Comparison of ENCODE assay signal across 16 mouse cellular contexts in genomic region chr1:88309905-88310304, GRCm38 (mm10). TPM values are rescaled to one million over a fixed set of nuclear protein-coding genes. Genes with fewer than 3 reads are reported as not detected.
DNase-seq lines count a peak whose midpoint lies in the region; ATAC-seq and TF ChIP-seq lines count a peak whose summit lies in the region.
"Had no signal": no experiment of that assay in that cellular context is flagged by ENCODE, and none has a peak within 500 bp of the region (broad histone marks: within the 10 kb centered on the region; RNA-seq: fewer than 3 reads in every experiment).

No protein-coding gene starts in this region.

- no peak overlapping the region for H3K4me3 ChIP-seq in intestine, embryonic 15.5 days (replicated peaks)
- H3K4me3 ChIP-seq in intestine, postnatal 0 days (ENCODE audit: low read depth, low read length), result no peak overlapping the region
- no peak overlapping the region for H3K4me3 ChIP-seq in midbrain, postnatal 0 days (ENCODE audit: low read depth, low read length)
- no peak overlapping the region for H3K4me3 ChIP-seq in midbrain, embryonic 10.5 days
- H3K4me3 ChIP-seq: heart, embryonic 15.5 days; limb, embryonic 12.5 days had no signal

- intact Hi-C loops in left cerebral cortex, postnatal 25 days (cut with DNase I), result loop anchor here (10.0 kb wide), 1 partner anchor 305 kb away; the partner anchor contains the start of gene Usp40

- H3K27ac ChIP-seq in intestine, embryonic 15.5 days, result no peak overlapping the region
- H3K27ac ChIP-seq in intestine, postnatal 0 days (ENCODE audit: low read depth, low read length), result no peak overlapping the region
- no peak overlapping the region for H3K27ac ChIP-seq in midbrain, postnatal 0 days (ENCODE audit: low read depth, low read length)
- H3K27ac ChIP-seq in midbrain, embryonic 10.5 days (replicated peaks), result no peak overlapping the region
- H3K27ac ChIP-seq: heart, embryonic 15.5 days; limb, embryonic 12.5 days; stomach, postnatal 0 days had no signal

- peak; percentile 42 for DNase-seq in heart, adult 11 months
- no peak for DNase-seq in heart, adult 9 months (ENCODE audit: low spot score in 2 of 2)
- DNase-seq in midbrain, postnatal 0 days (ENCODE audit: low spot score), result no peak
- no peak for DNase-seq in midbrain, embryonic 10.5 days (ENCODE audit: low spot score)
- DNase-seq in skeletal muscle tissue, adult 2 months (ENCODE audit: low read depth, low spot score), result peak; percentile 0
- no peak for DNase-seq in left cerebral cortex, postnatal 25 days (ENCODE audit: low spot score in 2 of 2)
- DNase-seq: kidney, postnatal 10 days; lung, postnatal 14 days had no signal

- H3K36me3 ChIP-seq in intestine, embryonic 15.5 days, result no peaks in the 10 kb centered on the region
- H3K36me3 ChIP-seq in intestine, postnatal 0 days (ENCODE audit: control insufficient read depth, insufficient read depth), result no peaks in the 10 kb centered on the region
- no peaks in the 10 kb centered on the region for H3K36me3 ChIP-seq in midbrain, postnatal 0 days (ENCODE audit: insufficient read depth, low read length)
- no peaks in the 10 kb centered on the region for H3K36me3 ChIP-seq in midbrain, embryonic 10.5 days
- H3K36me3 ChIP-seq: heart, embryonic 15.5 days; limb, embryonic 12.5 days had no signal

- TF ChIP-seq CTCF in intestine, postnatal 0 days (IDR thresholded peaks at IDR 0.05; ENCODE audit: low read depth), result no peak
- no peak for TF ChIP-seq CTCF in midbrain, postnatal 0 days (IDR thresholded peaks at IDR 0.05)

- 0 out of 2 replicates have a peak, but pooled peaks cover 3% of the 10 kb centered on the region for H3K9me3 ChIP-seq in intestine, embryonic 15.5 days
- peaks cover 25% of the 10 kb centered on the region; the same call in 1 of the 2 replicates for H3K9me3 ChIP-seq in intestine, postnatal 0 days (ENCODE audit: control insufficient read depth)
- H3K9me3 ChIP-seq in midbrain, postnatal 0 days (ENCODE audit: low read length), result peaks cover 57% of the 10 kb centered on the region
- peaks cover 58% of the 10 kb centered on the region for H3K9me3 ChIP-seq in midbrain, embryonic 10.5 days (replicated peaks)

- H3K4me2 ChIP-seq in intestine, embryonic 15.5 days (replicated peaks), result no peak overlapping the region
- no peak overlapping the region for H3K4me2 ChIP-seq in intestine, postnatal 0 days (replicated peaks; ENCODE audit: low read depth)
- H3K4me2 ChIP-seq in midbrain, postnatal 0 days (ENCODE audit: low read depth, low read length, poor library complexity, severe bottlenecking), result no peak overlapping the region
- H3K4me2 ChIP-seq: heart, embryonic 15.5 days; limb, embryonic 12.5 days had no signal

- H3K4me1 ChIP-seq in intestine, embryonic 15.5 days (replicated peaks), result no peaks in the 10 kb centered on the region
- H3K4me1 ChIP-seq in intestine, postnatal 0 days (replicated peaks; ENCODE audit: control insufficient read depth, insufficient read depth, low read length), result no peaks in the 10 kb centered on the region
- H3K4me1 ChIP-seq in midbrain, postnatal 0 days (ENCODE audit: insufficient read depth, low read length), result no peaks in the 10 kb centered on the region
- H3K4me1 ChIP-seq in midbrain, embryonic 10.5 days, result 0 out of 2 replicates have a peak, but pooled peaks cover 2% of the 10 kb centered on the region
- H3K4me1 ChIP-seq: heart, embryonic 15.5 days; limb, embryonic 12.5 days had no signal

- no peaks in the 10 kb centered on the region for H3K27me3 ChIP-seq in intestine, embryonic 15.5 days (replicated peaks)
- no peaks in the 10 kb centered on the region for H3K27me3 ChIP-seq in intestine, postnatal 0 days (replicated peaks; ENCODE audit: control insufficient read depth, insufficient read depth, low read length)
- H3K27me3 ChIP-seq in midbrain, postnatal 0 days (ENCODE audit: insufficient read depth, low read length), result no peaks in the 10 kb centered on the region
- H3K27me3 ChIP-seq in midbrain, embryonic 10.5 days (ENCODE audit: low read depth, poor library complexity, severe bottlenecking), result no peaks in the 10 kb centered on the region
- H3K27me3 ChIP-seq: heart, embryonic 15.5 days; limb, embryonic 12.5 days had no signal

- no peak overlapping the region for H3K9ac ChIP-seq in intestine, embryonic 15.5 days
- no peak overlapping the region for H3K9ac ChIP-seq in intestine, postnatal 0 days (ENCODE audit: low read depth, low read length)
- no peak overlapping the region for H3K9ac ChIP-seq in midbrain, postnatal 0 days (replicated peaks; ENCODE audit: low read length, poor library complexity, severe bottlenecking)
- H3K9ac ChIP-seq: heart, embryonic 15.5 days; limb, embryonic 12.5 days had no signal

- 52% methylated on average over 3 of the region's 3 CpGs for WGBS in intestine, embryonic 15.5 days
- WGBS in intestine, postnatal 0 days, result 54% methylated on average over 3 of the region's 3 CpGs
- WGBS in midbrain, postnatal 0 days, result 50% methylated on average over 3 of the region's 3 CpGs
- 54% methylated on average over 3 of the region's 3 CpGs for WGBS in midbrain, embryonic 10.5 days

- ATAC-seq in intestine, embryonic 15.5 days, result 0 out of 2 replicates have a peak, but pooled peaks have one; percentile 3
- no peak for ATAC-seq in intestine, postnatal 0 days
- ATAC-seq in midbrain, postnatal 0 days (ENCODE audit: low FRiP score), result peak; percentile 8; the same call in 1 of the 2 replicates
- ATAC-seq: activated CD4-positive, CD25-positive, alpha-beta regulatory T cell, adult 4 months had no signal

RNA-seq across cellular contexts. Expression of gene Trpm8, which starts 32.4 kb away (rescaled TPM):
- not detected in 2 replicates for polyA plus RNA-seq in intestine, embryonic 15.5 days (2015; fragmentation: Nextera tagmentation; extraction: Ambion mirVana)
- not detected in 2 replicates for polyA plus RNA-seq in intestine, postnatal 0 days (2015; fragmentation: Nextera tagmentation; extraction: Ambion mirVana)
- total RNA-seq in midbrain, postnatal 0 days (2014; rRNA removed), result 1.2 TPM in 2 replicates
- 0.21 and 0.29 TPM in 2 replicates for polyA plus RNA-seq in midbrain, postnatal 0 days (2015; fragmentation: Nextera tagmentation; extraction: Ambion mirVana)
- polyA plus RNA-seq in midbrain, embryonic 10.5 days (2016; fragmentation: Nextera tagmentation; extraction: Ambion mirVana), result not detected in 2 replicates
- under 1 TPM; 0.11 to 0.21 TPM for total RNA-seq in left cerebral cortex, postnatal 25 days (2021)
- polyA plus RNA-seq: activated CD4-positive, CD25-positive, alpha-beta regulatory T cell, adult 4 months; heart, embryonic 15.5 days; limb, embryonic 12.5 days; small intestine, adult 2 months; urinary bladder, adult 2 months had no signal

RNA-seq across cellular contexts. Expression of gene Hjurp, which starts 32.5 kb away (rescaled TPM):
- polyA plus RNA-seq in intestine, embryonic 15.5 days (2015; fragmentation: Nextera tagmentation; extraction: Ambion mirVana), result 158 and 160 TPM in 2 replicates
- polyA plus RNA-seq in intestine, postnatal 0 days (2015; fragmentation: Nextera tagmentation; extraction: Ambion mirVana), result 29.1 and 30.8 TPM in 2 replicates
- total RNA-seq in midbrain, postnatal 0 days (2014; rRNA removed), result 88.0 and 96.8 TPM in 2 replicates
- 42.3 and 45.9 TPM in 2 replicates for polyA plus RNA-seq in midbrain, postnatal 0 days (2015; fragmentation: Nextera tagmentation; extraction: Ambion mirVana)
- 213 and 222 TPM in 2 replicates for polyA plus RNA-seq in midbrain, embryonic 10.5 days (2016; fragmentation: Nextera tagmentation; extraction: Ambion mirVana)
- total RNA-seq in left cerebral cortex, postnatal 25 days (2021), result 10 to 100 TPM; 32.8 to 37.1 TPM

Comparison
In these comparisons a context has a peak if more than half of its experiments do, and no peak if none do; other contexts are left out.
1. DNase-seq: peak in heart, adult 11 months (single experiment) and skeletal muscle tissue, adult 2 months (single experiment); none in heart, adult 9 months (0 of 2), midbrain, postnatal 0 days (single experiment), midbrain, embryonic 10.5 days (single experiment) and left cerebral cortex, postnatal 25 days (0 of 2).